Mouse (Mus musculus) ES-E14 (cell line): ENCODE measurements at regions not wholly inside any gene's neighbourhood (a gene's known extent, or its start where the extent isn't known, plus 50 kb on each side); places are given as distances from the start of the nearest gene placed in this dataset.

Source experiments
- HCFC1 ChIP-seq: IDR thresholded peaks from 2 replicates; pipeline ENCODE4 v1.6.1; 2012; ENCODE audit warnings: low read length, inconsistent platforms, borderline replicate concordance; ENCODE audit not compliant: insufficient read depth
- ZC3H11A ChIP-seq: IDR thresholded peaks from 2 replicates; pipeline ENCODE4 v1.6.1; 2012; ENCODE audit warnings: low read depth, mild to moderate bottlenecking, inconsistent platforms, low read length, borderline replicate concordance
- ZNF384 ChIP-seq: IDR thresholded peaks from 2 replicates; pipeline ENCODE4 v1.6.1; 2012; ENCODE audit warnings: low read depth, low read length, inconsistent platforms

GRCm38 (mm10) chr13:54301110-54301509 lies 70.0 kb upstream of the Cplx2 start:
- TF ChIP-seq ZNF384 (no peak), HCFC1 (no peak), ZC3H11A (no peak)
